Mouse (Mus musculus) frontal cortex, postnatal 25 days (tissue): ENCODE data around the gene Tmeff2.

Experiments
- DNase-seq, 2 experiments: peaks; one replicate each; pipeline ENCODE4 v3.0.0; 2022; ENCODE audit warnings: low spot score in 2 of 2

Gene Tmeff2

DNA sequence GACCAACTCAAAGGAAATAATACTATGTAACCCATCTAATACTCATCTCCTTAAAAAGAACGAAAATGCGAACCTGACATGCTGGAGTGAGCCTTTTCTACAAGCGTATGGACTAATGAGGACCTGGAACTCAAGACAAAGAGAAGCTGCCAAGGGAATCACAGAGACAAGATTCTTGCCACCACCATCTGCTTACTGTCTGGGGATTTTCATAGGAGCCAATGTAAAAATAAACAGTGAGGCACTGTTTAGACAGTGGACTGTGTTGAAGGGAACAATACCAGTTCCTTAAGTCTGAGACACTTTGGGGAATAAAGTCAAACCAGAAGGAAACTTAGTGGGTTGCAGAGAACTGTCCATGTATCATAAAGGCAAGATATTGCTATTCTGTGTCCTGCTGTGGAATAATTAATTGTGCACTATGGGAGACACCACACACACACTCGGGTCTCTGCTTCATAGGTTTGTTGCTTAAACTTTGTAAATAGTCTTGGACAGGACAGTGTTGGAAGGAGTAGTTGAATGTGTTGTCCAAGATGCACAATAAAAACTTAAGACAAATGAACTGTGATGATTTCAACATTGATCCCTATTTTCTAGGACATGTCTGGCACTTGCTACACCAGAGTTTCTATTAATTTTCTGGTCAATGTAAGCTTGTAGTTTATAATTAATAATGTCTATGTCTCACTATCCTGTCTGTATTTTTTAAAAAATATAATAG, 79.1 kb downstream of the Tmeff2 start:
- DNase-seq, result no peak

DNA sequence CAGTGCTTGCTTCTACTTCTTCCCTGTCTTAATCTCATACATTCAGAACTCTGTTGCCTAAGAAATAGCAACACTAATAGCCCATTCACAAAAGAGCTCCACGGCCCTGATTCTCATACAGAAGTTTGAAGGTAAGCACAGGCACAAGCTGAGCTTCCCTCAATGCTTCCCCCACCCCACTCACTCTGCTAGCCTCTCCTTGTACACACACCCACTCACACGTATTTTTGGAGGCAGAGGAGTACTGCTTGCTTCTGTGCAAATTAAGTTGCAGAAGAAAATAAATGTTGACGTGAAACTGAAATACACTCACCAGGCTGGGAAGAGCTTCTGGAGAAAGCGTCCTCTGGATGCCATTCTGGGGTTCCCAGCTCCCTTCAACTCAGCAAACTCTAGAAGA, 80.1 kb downstream of the Tmeff2 start:
- peak in 1 of 2 experiments; percentile 43 for DNase-seq

DNA sequence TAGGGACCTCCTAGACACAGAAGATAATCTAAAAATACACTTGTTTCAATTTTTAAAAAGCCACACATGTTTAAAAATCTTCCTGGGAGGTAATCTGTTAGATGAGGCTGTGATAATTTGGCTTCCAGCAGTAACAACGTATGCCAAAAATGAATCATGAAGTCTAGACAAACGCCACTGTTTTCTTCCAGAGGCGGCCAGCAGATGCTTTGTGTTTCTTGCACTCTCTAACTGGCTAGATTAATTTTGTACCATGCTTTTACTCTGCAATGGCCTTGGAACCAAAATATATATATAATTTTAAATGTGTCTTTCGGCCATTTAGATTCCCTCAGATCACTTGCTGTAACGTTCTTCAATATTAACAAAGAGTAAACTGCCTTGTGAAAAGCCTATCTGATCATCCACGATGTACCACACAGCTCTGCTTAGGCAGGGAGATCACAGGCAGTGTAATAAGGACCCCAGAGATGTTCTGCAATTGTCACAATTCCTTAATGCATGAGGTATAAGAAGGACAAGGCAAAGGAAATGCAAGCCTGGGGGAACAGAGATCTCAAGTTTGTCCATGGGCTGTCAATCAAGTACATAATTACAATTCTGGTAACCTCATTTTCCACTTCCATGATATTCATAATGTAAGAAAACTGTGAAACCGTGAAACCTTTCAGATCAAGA, 80.8 kb downstream of the Tmeff2 start:
- no peak for DNase-seq

DNA sequence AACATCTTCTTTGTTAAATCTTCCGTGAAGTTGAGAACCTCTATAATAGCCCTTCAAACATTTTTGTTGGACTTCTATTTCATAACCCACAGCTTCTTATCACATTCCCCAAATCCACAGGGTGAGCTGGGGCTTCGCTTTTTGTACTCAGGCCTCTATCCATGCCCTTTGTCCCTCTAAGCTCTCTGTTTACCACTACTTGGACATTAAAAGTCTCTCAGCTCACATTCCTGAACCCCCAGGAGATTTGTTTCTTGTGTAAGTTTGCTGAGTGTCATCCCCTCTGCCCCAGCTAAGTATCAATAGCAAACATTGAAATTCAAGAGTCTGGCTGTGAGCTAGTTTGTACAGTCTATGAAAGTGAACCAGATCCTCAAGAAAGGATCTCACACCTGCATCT, 90.2 kb downstream of the Tmeff2 start:
- no peak for DNase-seq

DNA sequence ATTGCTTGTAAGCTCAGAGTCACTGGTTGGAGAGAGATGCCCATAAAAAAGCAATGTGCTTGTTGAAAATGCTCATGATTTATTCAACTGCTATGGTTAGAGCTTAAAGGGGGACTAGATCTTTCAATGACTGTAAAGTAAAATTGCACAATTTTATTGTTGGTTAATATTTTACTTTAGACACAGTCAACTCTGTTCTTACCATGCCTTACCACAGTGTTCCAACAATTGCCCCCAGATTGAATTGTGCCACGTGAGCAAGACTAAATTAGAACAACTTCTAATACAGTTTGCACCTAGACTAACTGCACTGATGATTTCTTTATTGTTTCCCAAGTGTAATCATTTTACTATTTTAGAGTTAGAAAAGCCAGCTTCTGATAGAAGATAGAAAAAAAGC, 94.1 kb downstream of the Tmeff2 start:
- no peak for DNase-seq

DNA sequence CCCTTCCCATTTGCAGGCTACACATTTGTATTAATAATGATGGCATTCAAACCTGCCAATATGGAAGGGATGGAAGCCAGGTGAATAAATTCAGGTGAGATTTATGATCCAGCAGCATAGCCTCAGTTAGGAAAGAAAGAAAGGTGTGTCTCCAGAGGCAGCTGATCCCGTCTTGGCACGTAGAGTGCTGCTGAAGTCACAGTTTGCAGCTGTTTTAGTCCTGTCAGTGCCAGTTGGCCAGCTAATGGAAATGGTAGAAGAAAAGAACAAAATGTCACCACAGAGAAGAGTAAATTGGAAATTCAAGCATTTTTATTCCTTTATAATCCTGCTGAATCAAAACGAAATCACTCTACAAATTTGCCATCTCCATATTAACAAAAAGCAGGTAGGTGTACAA, 99.3 kb downstream of the Tmeff2 start:
- no peak for DNase-seq

DNA sequence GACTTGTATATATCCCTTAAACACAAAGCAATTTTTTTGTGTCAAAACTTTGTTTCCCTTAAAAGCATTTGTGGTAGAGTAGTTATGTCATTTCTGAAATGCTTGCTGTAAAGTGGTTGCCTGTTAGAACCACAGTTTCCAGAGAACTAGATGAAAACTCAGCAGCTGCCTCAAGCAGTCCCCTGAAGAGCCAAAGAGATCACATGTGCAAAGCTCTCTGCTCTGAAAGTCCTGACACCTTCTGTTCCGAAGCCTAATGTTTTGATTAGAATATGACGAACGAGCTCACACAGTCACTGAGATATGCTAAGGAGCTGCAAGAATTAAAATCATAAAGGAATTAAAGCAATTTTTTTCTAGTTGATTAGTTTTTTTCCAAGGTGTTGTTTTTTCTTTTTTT, 107.9 kb downstream of the Tmeff2 start:
- DNase-seq, result no peak

DNA sequence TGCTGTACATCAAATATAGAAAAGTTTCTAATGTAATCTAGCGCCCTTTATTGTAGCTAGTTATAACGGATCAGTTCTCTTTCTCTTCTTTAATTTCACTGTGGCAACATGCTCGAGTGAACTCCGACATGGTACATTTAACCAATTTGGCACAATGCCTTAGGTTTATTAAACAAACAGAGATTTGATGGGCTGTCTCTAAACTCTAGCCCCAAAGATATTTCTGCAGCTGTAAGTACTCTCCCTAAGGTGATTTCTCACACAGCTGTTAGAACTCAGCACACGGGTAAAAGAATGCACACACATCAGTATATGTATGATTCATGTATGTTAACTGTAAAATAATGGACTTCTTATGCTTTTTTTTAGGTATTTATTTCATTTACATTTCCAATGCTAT, 139.8 kb downstream of the Tmeff2 start:
- no peak for DNase-seq

DNA sequence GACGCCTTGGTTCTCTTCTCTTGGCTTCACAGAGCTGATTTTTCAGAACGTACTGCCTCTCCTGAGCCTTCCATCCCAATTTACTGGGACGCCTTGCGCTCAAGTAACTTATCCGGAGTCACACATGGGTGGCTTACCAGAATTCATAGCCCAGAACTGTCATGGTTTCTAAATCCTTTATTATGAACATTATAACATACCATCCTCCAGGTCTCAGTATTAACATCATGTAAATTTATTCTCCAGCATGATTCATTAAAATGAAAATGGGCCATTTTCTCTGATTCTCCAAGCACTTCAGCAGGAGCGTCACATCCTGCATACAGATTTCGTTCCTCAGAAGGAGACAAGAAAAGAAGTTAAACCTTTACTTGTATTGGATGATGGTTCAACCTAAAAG, 144.4 kb downstream of the Tmeff2 start:
- DNase-seq, result no peak

DNA sequence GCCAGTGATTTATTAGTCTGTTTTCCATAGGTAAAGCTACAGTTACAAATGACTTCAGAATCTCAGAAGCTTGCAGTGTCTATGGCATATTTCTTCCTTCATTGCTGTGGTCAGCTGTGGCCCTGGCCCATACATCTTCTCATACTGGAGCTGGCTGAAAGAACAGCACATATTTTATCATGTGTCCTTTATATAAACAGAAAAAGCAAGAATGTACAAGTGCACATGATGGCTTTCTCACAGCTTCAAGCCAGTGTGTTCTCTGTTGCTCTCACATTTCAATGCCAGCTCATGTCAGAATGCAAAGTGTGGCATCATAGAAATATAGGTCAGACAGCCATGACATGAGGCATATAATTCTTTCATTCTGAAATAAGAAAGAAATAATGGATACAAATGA, 164.1 kb downstream of the Tmeff2 start:
- no peak for DNase-seq

DNA sequence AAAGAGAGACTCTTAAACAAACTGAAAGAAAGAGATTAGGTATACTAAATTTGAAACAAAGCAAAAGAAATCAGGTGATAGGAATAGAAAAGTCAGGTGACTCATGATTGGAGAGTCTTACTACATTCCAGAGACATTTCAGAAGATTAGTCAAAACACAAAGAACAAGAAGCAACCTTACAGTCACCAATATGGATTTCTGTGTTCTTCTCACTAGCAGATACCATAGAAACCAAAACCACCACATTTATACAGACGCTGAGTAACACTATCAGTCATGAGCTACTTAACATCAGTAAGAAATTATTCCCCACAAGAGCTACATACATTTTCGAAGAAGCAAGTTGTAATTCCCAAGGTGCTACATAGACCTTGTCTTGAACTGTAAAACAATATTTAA, 165.2 kb downstream of the Tmeff2 start:
- no peak for DNase-seq

DNA sequence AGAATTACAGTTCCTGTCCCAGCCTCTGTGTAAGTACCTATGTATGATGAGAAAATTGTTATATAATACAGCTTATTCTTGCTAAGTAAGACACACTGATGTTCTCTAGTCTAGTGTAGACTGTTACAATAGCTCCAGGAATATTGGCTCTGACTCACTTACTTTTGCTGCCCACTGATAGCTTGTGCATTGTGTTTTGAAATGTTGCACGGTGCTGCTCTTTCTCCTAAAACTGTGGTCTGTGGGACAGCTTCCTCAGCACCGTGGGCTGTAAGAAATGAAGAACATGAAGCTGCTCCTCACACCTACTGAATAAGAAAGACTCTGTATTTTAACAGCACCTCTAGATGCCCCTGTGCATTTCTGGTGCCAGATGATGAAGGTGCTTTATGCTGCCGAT, 168.4 kb downstream of the Tmeff2 start:
- DNase-seq, result no peak

DNA sequence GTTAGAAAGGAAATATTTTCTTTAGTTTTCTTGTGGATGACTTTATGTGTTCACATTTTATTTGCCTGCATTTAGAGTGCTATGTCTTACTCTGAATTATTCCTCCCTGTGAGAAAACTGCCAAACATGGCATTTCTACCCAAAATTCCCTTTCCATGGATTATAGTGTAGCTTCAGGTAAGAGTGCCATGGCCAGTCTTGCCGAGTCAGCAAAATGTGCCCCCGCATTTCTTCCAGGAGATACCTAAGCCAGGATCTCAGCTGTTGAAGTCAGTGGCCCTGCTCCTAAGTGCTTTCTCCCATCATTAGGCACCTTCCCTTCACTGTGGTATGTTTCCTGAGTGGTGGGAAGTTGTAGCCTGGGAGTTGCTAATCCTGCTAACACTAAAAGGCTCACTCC, 168.8 kb downstream of the Tmeff2 start:
- no peak for DNase-seq

DNA sequence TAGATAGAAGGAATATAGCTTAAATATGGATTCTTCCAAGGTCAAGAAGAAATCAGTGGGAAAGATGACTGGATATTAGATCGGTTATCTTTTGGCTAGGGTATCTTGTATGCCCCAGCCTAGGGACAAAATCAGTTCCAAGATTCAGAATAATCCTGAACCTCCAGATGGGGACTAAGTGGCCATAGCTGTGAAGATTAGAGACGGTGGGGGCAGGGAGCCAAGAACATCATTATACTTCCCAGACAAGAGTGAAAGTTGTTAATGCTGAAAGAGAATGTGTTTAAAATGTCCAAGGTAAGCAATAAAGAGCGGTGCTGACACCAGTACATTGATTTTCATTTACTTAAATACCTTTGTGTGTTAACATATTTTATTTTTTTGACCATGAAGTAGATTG, 173.6 kb downstream of the Tmeff2 start:
- no peak for DNase-seq

DNA sequence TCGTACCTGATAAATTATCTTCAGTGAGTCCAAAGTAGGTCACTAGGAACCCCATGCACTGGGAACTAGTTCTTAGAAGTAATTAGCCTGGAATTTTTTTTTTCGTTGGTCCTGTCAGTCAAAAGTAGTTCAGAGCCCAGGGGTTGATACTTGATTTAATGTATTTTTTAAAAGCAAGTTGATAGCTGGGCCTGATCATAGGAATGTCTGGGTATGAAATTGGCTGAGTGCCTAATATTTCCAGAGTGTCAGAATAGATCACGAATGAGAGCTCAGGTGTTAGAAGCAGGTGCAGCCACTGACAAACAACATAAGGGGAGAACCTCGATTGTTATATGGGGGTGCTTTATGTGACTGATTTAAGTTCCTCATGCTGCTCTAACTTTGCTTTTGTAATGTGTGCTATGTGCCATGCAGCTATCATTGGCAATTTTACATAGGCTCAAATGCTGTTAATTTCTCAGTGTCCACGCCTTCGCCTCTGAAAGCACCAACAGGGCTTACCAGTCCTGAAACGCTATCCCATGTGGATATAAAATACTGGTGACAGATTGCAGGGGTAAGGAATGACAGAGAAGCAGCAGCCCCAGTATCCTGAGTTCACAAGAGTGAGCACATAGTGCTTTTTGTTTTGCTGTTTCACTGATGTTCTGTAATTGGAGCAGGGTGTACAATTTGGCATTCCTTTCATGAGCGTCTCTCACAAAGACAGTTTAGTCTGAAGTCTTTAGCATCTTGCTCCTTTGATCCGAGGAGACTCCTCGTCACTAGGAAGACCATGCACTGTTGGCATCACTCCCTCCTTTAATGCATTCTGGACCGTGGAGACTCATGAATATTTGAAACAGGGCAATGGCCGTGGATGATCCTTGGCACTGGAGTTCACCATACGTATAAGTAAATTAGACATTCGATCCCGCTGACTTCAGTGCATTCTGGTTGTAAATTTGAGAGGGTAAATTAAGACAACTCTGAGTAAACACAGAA, 175.6 kb downstream of the Tmeff2 start:
- DNase-seq, result no peak

DNA sequence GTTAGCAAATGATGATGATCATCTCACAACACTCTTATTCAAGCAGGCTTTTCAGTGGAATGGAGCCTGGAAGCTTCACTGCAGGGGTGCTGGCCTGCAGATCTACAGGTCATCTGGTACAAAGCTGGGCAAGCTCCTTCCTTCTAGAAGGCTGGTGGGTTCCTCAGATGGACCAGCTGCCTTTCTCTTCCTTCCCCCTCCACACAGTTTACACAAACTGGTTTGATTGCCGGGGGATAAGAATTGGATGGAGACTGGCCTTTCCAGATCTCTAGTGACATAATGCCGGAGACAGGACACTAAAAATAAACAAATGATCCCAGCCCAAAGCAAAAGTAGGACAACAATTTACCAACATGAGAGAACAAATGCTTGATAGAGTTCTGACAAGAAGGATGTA, 188.5 kb downstream of the Tmeff2 start:
- no peak for DNase-seq

DNA sequence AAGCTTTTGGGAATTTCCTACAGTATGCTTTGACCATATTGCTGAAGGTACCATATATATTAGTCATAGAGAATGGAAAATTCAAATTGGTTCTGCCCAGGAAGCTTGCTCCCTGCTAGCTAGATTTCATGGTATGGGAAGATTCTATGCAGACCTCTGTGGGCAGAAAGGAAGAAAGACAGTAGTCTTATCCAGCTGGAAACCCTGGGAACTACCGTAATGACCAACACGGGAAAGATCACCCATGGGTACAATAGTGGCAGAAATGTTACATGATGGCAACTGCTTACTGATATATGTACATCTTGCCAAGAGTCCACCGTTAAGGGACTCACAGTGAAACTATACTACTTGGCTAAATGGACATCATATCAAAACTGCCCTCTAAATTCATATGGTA, 189.4 kb downstream of the Tmeff2 start:
- no peak for DNase-seq

DNA sequence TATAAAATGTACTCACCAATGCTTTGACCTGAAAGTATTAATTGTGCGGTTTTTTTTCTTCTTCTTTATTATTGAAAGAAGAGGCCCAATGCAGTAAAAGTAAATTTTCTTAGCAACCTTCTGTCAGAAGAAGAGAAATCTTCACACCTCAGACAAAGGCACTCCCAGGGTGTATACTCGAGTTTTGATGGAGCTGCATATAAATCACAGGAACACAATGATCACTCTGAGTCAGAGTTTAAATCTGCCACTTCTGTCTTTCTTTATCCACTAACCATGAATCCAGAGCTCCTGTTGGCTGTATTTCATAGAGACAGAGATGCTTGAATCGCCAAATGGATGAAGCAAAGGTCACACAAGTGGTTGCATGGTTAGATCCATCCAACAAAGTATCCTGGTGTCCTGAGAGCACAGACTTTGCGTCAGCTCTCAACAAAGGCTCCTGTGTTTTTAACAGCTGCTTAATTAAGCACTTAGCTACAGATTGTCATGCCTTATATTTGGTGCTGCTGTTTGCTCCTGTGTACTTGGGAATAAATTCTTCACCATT, 189.8 kb downstream of the Tmeff2 start:
- no peak for DNase-seq

DNA sequence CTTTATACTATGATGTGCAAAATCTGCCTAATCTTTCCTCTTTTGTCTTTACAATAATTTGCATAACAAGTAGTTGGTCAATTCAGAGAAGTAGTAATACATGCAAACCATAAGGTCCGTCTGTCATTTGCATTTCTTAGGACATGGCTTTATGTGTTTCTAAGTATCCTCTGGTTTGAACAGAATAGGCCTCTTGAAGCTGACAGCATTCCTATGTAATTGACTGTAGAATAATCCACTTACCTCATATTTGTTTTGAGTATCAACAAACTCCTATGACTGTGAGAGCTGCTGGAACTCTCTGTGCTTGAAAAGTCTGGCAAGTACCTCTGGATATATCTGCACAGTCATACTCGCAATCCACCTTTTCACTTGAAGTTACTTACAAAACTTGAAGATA, 194.3 kb downstream of the Tmeff2 start:
- DNase-seq, result no peak

DNA sequence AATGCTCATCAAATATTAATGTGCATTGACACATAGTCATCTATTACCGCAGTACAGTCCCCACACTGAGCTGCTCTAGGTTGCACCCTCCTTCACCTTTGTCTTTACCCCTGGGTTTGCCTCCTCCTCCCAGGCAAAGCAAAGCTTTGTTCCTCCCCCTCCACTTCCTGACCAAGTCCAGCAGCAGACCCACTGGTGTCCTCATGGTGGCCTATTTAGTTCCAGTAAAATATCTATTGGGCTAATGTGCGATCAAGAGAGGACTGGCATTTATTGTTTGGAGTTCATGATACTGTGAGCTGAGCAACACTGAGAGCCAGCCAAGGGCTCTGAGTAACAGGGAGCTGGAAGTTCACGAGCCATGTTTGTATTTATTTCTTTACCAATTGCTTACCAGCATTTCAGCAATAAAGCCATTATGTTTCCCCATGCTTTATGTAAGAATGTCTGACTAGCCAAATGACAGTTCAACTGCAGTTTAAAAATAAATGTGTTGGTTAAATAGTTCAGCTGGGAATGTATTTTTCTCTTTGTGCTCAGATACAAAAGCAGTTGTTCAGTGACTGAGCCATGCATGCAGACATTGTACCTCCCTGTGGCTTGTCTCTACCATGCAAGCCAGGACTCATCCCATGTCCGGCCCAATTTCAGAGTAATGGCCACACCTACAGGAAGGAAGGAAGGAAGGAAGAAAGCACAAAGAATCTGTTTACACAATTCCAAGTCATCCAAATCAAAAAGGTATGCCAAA, 196.6 kb downstream of the Tmeff2 start:
- no peak for DNase-seq

DNA sequence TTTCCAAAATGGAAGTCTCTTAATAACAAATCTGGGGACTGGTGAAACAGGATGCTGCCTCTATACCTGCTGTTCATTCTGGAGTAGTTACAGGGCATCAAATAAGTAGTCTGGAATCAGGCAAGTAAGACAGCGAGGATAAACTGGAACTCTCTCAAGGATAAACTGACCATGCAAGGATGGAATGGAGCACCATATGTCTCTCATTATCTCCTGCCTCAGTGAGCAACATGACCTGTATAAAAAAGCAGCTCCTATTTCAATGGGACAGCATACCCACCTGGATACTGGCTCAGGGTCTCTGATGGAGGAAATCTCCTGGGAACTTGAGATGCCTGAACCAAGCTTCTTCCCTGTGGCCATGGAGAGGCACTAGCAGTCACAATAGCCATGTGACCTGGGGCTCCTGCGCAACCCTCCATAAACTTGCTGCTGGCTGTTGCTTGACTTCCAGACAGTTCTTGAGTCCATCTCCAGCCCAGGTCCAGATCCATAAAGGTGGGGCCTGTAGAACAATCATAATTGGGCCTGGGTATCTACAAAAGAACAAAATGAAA, 200.7 kb downstream of the Tmeff2 start:
- DNase-seq, result no peak
